Mouse (Mus musculus): ENCODE data around the gene Sf3b4.
A peak's percentile ranks its signal among the peaks of the same experiment; 100 is the strongest.

Sf3b4 gene

DNA sequence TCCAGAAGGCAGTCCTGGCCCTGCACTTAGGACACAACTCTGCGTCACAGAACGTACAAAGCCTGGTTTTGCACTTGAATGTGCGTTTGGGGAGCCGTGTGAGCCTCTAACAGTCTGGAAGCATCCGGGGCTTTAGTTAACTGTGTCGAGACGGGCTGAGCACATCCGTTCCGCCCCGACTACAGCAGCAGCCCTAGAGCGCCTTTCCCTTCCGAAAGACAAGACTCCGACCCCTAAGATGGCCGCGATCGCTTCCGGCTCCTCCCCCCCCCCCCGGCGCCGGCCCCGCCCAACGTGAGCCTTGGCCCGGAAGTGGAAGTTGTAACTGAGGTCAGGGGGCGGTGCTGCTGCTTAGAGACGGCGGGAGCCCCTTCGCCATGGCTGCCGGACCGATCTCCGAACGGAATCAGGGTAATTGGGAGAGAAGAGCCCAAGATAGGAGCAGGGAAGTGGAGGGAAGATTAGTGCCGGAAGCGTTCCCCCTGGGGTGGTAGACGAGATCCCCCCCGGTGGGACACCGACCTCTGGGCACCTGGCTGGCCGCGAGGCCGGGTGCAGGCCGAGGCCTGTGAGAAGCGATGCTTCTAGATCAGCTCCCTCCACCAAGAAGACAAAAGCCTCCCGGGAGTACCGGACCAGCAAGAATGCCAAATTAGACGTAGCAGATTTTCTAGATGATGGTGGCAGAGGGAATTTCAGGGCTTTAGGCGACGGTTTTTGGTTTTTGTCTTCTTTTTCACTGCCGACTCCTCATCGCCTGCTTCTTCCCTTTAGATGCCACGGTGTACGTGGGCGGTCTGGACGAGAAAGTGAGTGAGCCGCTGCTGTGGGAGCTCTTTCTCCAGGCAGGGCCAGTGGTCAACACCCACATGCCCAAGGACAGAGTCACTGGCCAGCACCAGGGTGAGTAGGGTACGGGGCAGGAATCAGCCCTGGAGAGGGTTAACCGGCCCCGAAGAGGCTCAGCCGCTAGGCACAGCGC is at the start of gene Sf3b4:
TSS of gene Sf3b4 (plus strand) at position 136 of the 982 bp plus-strand sequence.
- peak; percentile 73 for DNase-seq (ENCODE audit: low read depth)

DNA sequence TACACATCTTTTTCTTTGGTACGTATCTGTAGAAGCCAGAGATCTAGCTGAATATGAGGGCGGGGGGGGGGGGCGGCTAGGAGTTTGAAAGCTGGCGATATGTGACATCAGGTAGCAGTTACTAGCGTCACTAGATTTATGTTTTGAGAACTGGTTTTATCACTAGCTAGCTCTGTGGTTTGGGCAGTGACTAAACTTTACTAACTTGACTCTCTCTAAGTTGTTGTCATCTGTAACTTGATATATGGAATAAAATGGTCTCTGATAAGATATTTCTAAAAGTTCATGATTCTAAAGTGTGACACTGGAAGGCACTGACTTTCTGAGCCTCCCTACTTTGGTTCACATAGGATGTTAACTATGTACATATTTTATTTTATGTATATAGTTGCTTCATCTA is 47.9 kb upstream of the Sf3b4 start:
- DNase-seq (ENCODE audit: low read depth) = no peak

GRCm38 (mm10) chr3:96128128-96128527 is 44.0 kb upstream of the Sf3b4 start:
- DNase-seq (ENCODE audit: low read depth) = no peak

DNA sequence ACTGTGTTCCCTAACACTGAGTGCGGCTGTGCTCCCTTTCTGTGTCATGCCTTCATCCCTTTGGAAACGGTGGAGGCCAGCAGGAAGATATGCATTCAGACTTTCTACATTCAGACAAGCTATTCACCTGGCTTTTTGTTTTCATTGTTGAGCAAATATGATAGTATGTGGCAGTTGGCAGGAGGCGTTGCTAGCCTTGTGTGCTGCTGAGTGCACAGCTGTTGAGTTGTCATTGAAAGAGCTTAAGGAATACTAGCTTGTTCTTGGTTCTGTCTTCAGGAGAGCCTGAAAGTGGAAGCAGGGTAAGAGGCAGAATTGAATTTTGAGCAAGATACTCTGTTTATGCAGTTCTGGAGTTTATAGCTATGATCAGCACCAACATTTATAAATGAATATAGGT is 39.7 kb upstream of the Sf3b4 start:
- DNase-seq (ENCODE audit: low read depth) = no peak

DNA sequence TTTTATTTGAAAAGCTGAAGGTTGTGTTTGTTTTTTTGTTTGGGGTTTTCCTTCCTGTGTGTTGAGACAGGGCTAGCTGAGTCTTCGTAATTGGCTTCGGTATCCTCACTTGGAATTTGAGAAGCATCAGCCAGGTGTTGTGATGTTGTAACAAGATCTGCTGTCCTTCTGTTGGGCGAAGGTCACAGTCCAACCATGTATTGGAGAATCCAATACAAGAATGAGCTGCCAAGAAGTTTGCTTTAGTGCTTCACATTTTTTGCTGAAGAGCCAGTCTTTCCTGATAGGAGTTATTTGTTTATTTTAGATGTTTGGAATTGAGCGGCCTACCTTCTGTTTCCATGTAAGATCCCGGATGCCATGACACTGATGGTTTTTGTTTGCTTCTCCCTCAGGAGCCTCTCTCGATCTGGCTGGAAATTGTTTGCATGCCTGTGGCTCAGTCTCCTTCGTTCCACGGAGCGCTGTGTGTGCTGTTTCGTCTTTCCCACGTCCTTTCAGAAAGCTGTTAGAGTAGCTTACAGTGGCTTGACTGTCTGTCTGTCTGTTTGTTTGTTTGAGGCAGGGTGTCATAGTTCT is 38.7 kb upstream of the Sf3b4 start:
- no peak for DNase-seq (ENCODE audit: low read depth)

DNA sequence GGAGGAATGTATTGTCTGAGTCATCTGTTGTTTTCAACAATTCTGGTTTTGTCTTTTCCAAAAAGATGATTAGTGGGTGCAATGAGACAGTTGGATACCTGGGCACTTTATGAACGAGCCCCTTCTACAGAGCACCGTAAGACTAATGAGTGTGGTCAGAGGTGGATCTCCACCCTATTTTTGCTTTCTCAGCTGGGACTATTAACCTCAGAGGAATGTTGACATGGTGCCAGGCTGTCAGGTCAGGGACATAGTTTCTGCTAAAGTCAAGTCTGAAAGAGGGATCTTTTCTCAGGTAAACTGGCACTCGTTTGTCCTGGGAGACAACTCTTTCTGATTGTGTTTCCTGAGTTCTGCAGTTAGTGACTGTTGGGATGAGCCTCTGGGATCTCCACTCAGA is 37.1 kb upstream of the Sf3b4 start:
- DNase-seq (ENCODE audit: low read depth) = no peak

DNA sequence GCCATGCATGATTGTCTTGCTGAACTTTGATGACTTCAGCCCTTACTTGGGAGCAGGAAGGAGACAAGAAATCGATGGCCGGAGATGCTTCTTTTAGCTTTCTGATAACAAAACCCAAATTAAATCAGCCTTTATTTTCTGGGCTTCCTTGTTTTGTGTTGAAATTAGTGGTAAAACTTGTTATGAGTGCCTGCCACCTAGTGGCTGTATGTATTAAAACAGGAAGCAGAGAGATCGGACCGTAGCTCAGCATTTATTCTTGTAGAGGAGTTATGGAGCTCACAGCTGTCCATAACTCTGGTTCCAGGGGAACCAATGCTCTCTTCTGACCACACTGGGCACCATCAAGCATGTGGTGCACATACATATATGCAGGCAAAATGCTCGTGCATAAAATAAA is 24.2 kb upstream of the Sf3b4 start:
- DNase-seq (ENCODE audit: low read depth) = peak; percentile 56

DNA sequence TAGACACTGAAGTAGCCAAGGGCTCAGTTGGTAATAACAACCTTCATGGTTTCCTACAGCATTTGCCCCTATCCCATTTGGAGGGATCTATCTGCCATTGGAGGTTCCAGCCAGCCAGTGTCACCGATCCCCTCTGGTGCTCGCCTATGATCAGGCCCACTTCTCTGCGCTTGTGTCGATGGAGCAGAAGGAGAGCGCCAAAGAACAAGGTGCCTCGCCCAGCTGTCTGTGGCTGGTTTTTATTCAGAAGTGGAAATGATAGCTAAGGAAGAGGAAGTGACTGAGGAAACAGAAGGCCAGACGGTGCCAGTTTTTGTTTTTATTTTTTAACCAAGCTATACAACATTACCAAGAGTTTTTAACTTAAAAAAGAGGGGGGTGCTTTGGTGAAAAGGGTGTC is 20.3 kb upstream of the Sf3b4 start:
- no peak for DNase-seq (ENCODE audit: low read depth)

DNA sequence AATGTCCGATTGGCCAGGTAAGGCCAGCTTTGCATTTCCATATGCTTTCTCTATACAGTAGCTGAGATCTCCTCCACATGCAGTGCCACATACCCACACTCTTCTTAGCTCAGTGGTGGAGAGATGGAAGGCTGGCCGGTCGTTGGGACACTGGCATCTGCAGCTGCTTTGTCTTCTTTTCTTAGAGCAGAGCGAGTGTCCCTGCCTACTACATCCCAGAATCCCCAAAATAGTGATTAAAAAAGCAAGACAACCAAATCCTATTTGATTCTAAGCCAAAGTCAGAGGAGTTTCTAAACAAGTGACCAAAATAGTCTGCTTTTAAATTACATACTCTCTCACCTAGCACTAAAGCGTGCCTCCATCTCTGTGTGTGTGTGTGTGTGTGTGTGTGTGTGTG is 19.5 kb upstream of the Sf3b4 start:
- DNase-seq (ENCODE audit: low read depth) = no peak

GRCm38 (mm10) chr3:96155501-96155900 is 16.6 kb upstream of the Sf3b4 start:
- DNase-seq (ENCODE audit: low read depth) = no peak

GRCm38 (mm10) chr3:96159820-96160219 is 12.3 kb upstream of the Sf3b4 start:
- DNase-seq (ENCODE audit: low read depth) = no peak

DNA sequence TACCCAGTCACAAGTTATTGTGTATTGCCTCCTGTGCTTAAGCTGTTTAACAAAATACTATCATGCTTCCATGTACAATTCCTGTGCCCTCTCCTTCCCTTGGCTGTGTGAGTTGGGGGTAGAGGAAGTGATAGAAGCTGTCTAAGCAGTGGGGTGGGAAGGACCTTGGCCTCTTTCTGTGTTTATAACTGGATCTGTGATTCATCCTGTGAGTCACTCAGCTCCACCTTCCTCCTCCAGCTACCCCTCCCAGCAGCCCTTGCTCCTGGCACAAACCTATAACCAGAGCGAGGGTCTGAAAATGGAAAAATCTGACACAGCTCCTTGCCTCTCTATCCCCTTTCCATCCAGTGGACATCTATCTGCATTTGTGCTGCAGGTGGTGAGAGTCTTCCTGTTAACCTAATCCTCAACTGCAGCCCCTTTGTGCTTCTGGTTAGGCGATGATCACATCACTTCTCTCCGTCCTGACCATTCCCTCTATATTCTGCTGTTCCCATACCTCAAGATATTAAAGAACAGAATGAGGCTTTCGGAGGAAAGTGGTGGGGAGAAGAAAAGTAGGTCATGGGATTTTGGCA is 11.8 kb upstream of the Sf3b4 start:
- peak; percentile 34 for DNase-seq (ENCODE audit: low read depth)

- DNase-seq (ENCODE audit: low read depth) = no peak
Observed at GRCm38 (mm10) chr3:96160803-96161516, 11.2 kb upstream of the Sf3b4 start.

DNA sequence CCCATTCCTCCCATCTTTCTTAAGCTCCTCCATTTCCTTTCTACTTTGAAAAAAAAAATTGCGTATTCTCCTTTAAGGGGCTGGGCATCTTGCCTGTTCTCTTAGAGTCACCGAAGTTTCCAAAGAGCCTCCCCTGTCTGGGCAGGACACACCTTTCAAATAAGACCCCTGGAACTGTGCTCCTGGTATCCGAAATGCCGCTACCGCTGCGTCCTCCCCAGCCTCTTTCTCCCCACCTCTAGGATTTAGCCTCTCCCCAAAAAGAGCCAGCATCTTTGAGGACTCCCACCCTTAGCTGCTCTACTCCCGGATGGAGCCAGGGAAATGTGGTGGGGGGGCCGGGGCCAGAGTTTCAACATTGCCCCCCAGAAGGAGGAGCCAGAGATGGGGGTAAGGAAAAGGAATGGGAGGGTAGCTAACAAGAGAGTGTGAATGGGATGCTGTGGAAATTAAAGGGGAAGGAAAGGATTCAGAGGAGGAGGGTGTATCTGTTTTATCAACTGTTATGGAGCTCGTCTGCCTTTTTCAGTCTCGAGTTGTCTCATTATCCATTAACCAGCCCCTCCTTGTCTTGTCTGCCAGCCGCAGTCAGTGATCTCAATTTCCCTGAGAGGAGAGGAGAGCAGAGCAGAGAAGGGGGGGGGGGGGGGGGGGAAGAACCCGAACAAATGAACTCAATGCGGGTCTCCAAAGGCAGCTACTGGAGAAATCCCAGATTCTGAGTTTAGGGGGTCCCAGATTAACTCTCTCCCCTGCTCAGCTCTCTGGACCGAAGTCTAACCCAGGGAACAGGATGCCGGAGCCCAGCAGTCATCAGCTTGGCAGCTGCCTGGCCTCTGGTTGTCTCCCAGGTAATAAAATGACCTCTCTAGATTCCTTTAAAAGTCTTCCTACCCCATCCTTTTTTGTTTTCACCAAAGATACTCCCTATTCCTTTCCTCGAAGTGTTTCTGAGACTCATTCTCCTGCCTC is 10.0 kb upstream of the Sf3b4 start, which contains the start of gene Mtmr11:
TSS of gene Mtmr11 (plus strand) at position 136 of the 972 bp plus-strand sequence.
- DNase-seq (ENCODE audit: low read depth) = no peak

DNA sequence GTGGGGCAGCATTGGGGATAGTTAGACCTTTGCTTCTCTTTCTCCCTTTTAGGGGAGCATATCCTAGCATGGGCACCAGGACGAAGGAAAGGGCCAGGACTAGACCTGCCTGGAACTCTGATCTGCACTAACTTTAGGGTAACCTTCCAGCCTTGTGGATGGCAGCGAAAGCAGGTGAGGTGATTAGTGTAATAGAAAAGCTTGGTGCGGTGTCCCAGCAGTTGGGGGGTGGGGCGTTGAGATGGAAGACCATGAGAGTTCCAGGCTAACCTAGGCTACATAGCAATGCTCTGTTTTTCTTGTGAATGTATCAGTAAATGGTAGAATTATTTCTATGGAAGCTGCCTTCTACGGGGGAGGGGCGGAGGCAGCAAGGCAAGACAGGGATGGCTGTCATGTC is 9.1 kb upstream of the Sf3b4 start:
- DNase-seq (ENCODE audit: low read depth) = no peak

GRCm38 (mm10) chr3:96168466-96169158 is 3.5 kb upstream of the Sf3b4 start:
- no peak for DNase-seq (ENCODE audit: low read depth)

DNA sequence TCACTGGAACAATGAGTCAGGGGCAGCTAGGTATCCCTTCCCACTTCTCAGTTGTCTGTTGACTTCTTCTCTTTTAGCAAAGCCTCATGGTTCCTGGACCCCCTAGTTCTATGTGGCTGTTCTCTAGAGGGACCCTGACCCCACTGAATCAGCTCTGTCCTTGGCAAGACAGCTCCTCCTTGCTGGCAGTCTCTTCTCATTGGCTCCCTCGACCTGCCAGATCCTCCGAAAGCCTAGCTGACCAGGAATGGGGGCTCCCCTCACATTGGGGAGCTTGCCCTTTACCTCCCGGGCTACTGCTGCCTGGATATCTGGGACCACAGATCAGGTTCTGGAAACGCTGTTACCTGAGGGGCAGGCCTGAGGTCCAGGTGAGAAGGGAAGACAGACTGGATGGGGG is 1.9 kb upstream of the Sf3b4 start:
- no peak for DNase-seq (ENCODE audit: low read depth)

DNA sequence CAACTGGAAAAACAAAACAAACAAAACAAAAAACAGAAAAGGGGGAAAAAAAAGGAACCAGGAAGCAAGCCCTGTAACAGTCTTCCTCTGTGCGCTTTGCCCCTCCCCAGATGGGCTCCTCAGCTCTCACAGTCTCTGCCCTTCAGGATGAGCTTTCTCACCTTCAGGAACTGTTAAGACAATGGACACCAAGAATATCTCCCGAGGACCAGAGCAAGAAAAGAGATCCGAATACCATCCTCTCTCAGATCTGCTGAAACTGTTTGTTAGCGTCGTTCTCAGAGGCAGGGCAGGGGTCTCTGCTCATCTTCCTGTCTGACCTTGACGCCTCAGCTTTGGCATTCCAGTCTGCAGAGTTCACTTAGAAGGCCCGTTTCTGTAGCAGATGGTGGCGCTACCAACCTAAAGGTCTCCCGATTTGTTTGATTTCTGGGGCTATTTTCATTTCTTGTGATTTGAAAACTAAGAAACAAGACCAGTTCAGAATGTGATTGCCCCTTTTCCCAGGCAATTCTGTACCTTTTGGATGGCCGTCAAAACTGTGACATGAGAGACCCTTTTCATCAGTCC is 1.1 kb upstream of the Sf3b4 start:
- DNase-seq (ENCODE audit: low read depth) = no peak

DNA sequence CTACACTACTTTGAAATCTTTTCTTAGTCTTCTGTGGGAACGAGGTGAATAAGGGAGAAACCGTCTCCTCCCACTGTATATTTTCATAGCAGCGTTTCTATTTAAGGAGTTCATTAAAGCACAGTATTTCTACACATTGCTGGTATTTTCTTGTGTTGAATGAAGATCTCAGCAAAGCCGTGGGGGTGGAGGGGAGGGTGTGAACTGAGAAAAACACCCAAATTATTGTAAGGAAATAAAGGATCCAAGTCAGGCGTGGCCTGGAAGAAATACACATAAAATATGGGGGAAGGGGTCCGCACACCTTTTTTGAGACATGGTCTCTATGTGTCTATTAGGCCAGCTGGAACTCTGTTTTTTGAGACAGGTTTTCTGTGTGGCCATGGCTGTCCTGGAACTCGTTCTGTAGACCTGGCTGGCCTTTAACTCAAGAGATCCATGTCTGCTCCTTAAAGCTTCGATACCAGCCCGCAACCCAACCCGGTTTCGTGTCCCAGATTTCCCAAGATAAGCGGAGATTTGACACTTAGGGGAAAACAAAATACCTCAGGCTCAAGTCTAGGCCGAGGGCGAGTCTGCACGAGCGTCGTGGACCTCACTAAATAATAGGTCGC is 442 bp upstream of the Sf3b4 start:
- no peak for DNase-seq (ENCODE audit: low read depth)

GRCm38 (mm10) chr3:96173185-96173584 is 1.1 kb downstream of the Sf3b4 start:
- DNase-seq (ENCODE audit: low read depth) = no peak

Measured in c-Kit-positive CD71-negative TER-119-negative erythroid progenitor cells, embryonic 14.5 days (primary cell).